Mouse (Mus musculus) CH12.LX (cell line): Measurements from ENCODE around the gene B4galt1. TPM values are rescaled to one million over a fixed set of nuclear protein-coding genes. Genes with fewer than 3 reads are reported as not detected.

Experiments used
- DNase-seq: peaks from one replicate; pipeline ENCODE4 v3.0.0-alpha.2; 2013; ENCODE audit errors: extremely low read depth
- H3K27ac ChIP-seq: 2 replicates; pipeline ENCODE4 v1.5.1; 2012; ENCODE audit warnings: low read depth, mild to moderate bottlenecking, control low read depth, moderate library complexity; ENCODE audit not compliant: insufficient read depth
- H3K27me3 ChIP-seq: replicated peaks from 2 replicates; pipeline ENCODE3; 2012; ENCODE audit warnings: inconsistent platforms
- H3K36me3 ChIP-seq, 2 experiments: replicated peaks in 1 of 2; 2 replicates each; pipeline versions ENCODE3 to v1.6.1; 2012; ENCODE audit warnings: inconsistent platforms in 1 of 2, low read length in 1 of 2, mild to moderate bottlenecking in 1 of 2, mixed read lengths in 1 of 2, moderate library complexity in 1 of 2; ENCODE audit not compliant: control insufficient read depth in 1 of 2, insufficient read depth in 1 of 2
- H3K4me1 ChIP-seq, 2 experiments: 2 replicates each; pipeline ENCODE4 v1.6.1; 2012; ENCODE audit warnings: inconsistent platforms in 1 of 2, moderate library complexity in 1 of 2; ENCODE audit not compliant: insufficient read depth in 2 of 2, control insufficient read depth in 1 of 2
- H3K4me2 ChIP-seq: 2 replicates; pipeline ENCODE4 v1.6.1; 2012; ENCODE audit warnings: low read depth, mild to moderate bottlenecking, control low read depth; ENCODE audit not compliant: poor library complexity, insufficient read depth, severe bottlenecking
- H3K4me3 ChIP-seq, 3 experiments: fragments of 150-350 bp in 1 of 3; sonication (generic) in 1 of 3; replicated peaks in 1 of 3; 2 replicates each; pipeline versions ENCODE3 to v1.5.1; 2011 to 2012; ENCODE audit warnings: low read depth in 2 of 3, low read length in 2 of 3, mild to moderate bottlenecking in 2 of 3, moderate library complexity in 2 of 3, control low read depth in 1 of 3, improper control_type of control experiment in 1 of 3, inconsistent platforms in 1 of 3, mixed read lengths in 1 of 3; ENCODE audit not compliant: poor library complexity in 1 of 3
- H3K79me2 ChIP-seq: replicated peaks from 2 replicates; pipeline ENCODE4 v1.6.1; 2012; ENCODE audit warnings: mild to moderate bottlenecking, moderate library complexity; ENCODE audit not compliant: control insufficient read depth, poor library complexity, insufficient read depth, severe bottlenecking; ENCODE audit errors: extremely low read depth
- H3K9ac ChIP-seq: 2 replicates; pipeline ENCODE4 v1.6.1; 2012; ENCODE audit warnings: low read depth, mild to moderate bottlenecking, control low read depth, moderate library complexity; ENCODE audit not compliant: insufficient read depth
- H3K9me3 ChIP-seq: replicated peaks from 2 replicates; pipeline ENCODE3; 2012; ENCODE audit warnings: low read length, inconsistent platforms, mixed read lengths
- BHLHE40 ChIP-seq: IDR thresholded peaks from 2 replicates; pipeline ENCODE4 v1.6.1; 2011; ENCODE audit warnings: mild to moderate bottlenecking, low read depth, low read length, improper control_type of control experiment
- CHD2 ChIP-seq: IDR thresholded peaks from 2 replicates; pipeline ENCODE4 v1.6.1; 2011; ENCODE audit warnings: low read length, improper control_type of control experiment
- CTCF ChIP-seq, 2 experiments: IDR thresholded peaks in 1 of 2; conservative IDR thresholded peaks in 1 of 2; 2 replicates each; pipeline ENCODE4 v1.5.1; 2011 to 2012; ENCODE audit warnings: low read depth in 2 of 2, low read length in 2 of 2, improper control_type of control experiment in 1 of 2, inconsistent platforms in 1 of 2, mild to moderate bottlenecking in 1 of 2, moderate library complexity in 1 of 2
- E2F4 ChIP-seq: IDR thresholded peaks from 2 replicates; pipeline ENCODE4 v1.6.1; 2011; ENCODE audit warnings: low read depth, low read length, improper control_type of control experiment; ENCODE audit not compliant: insufficient replicate concordance
- EP300 ChIP-seq: IDR thresholded peaks from 2 replicates; pipeline ENCODE4 v1.6.1; 2011; ENCODE audit warnings: low read length, improper control_type of control experiment
- ETS1 ChIP-seq: conservative IDR thresholded peaks from 2 replicates; pipeline ENCODE4 v1.6.1; 2012; ENCODE audit warnings: low read depth, mild to moderate bottlenecking, inconsistent platforms, low read length, improper control_type of control experiment, moderate library complexity
- GABPA ChIP-seq: IDR thresholded peaks from 2 replicates; pipeline ENCODE4 v1.6.1; 2012; ENCODE audit warnings: low read depth, low read length, improper control_type of control experiment, inconsistent platforms; ENCODE audit not compliant: insufficient replicate concordance
- HCFC1 ChIP-seq: IDR thresholded peaks from 2 replicates; pipeline ENCODE4 v1.6.1; 2012; ENCODE audit warnings: low read depth, mild to moderate bottlenecking, inconsistent platforms, low read length, improper control_type of control experiment
- KAT2A ChIP-seq: IDR thresholded peaks from 2 replicates; pipeline ENCODE4 v1.6.1; 2012; ENCODE audit warnings: low read length, improper control_type of control experiment, inconsistent platforms; ENCODE audit not compliant: insufficient replicate concordance
- MAFK ChIP-seq: IDR thresholded peaks from 2 replicates; pipeline ENCODE4 v1.6.1; 2011; ENCODE audit warnings: low read length, improper control_type of control experiment; ENCODE audit not compliant: insufficient replicate concordance
- MAX ChIP-seq: IDR thresholded peaks from 2 replicates; pipeline ENCODE4 v1.6.1; 2011; ENCODE audit warnings: low read length, improper control_type of control experiment
- MAZ ChIP-seq: IDR thresholded peaks from 2 replicates; pipeline ENCODE4 v1.6.1; 2012; ENCODE audit warnings: low read depth, mild to moderate bottlenecking, inconsistent platforms, low read length, improper control_type of control experiment, moderate library complexity
- MEF2A ChIP-seq: IDR thresholded peaks from 2 replicates; pipeline ENCODE4 v1.6.1; 2014; ENCODE audit warnings: low read depth, mild to moderate bottlenecking, inconsistent platforms, low read length, improper control_type of control experiment, borderline replicate concordance
- NRF1 ChIP-seq: IDR thresholded peaks from 2 replicates; pipeline ENCODE4 v1.6.1; 2014; ENCODE audit warnings: low read depth, mild to moderate bottlenecking, inconsistent platforms, low read length, improper control_type of control experiment, moderate library complexity
- POLR2AphosphoS2 ChIP-seq: IDR thresholded peaks from 2 replicates; pipeline ENCODE4 v1.6.1; 2011; ENCODE audit warnings: low read depth, low read length, improper control_type of control experiment
- RAD21 ChIP-seq: IDR thresholded peaks from 2 replicates; pipeline ENCODE4 v1.6.1; 2011; ENCODE audit warnings: low read depth, mild to moderate bottlenecking, low read length, improper control_type of control experiment, moderate library complexity
- RCOR1 ChIP-seq: conservative IDR thresholded peaks from 2 replicates; pipeline ENCODE4 v1.6.1; 2012; ENCODE audit warnings: low read depth, mild to moderate bottlenecking, inconsistent platforms, low read length, improper control_type of control experiment
- SIN3A ChIP-seq: IDR thresholded peaks from 2 replicates; pipeline ENCODE4 v1.6.1; 2012; ENCODE audit warnings: low read length, improper control_type of control experiment, inconsistent platforms
- SMC3 ChIP-seq: IDR thresholded peaks from 2 replicates; pipeline ENCODE4 v1.6.1; 2011; ENCODE audit warnings: low read depth, low read length, improper control_type of control experiment
- TBP ChIP-seq: conservative IDR thresholded peaks from 2 replicates; pipeline ENCODE4 v1.6.1; 2011; ENCODE audit warnings: low read depth, low read length, improper control_type of control experiment
- TCF12 ChIP-seq: IDR thresholded peaks from 2 replicates; pipeline ENCODE4 v1.6.1; 2014; ENCODE audit warnings: low read depth, mild to moderate bottlenecking, inconsistent platforms, low read length, improper control_type of control experiment
- USF2 ChIP-seq: conservative IDR thresholded peaks from 2 replicates; pipeline ENCODE4 v1.6.1; 2011; ENCODE audit warnings: low read depth, low read length, improper control_type of control experiment
- ZKSCAN1 ChIP-seq: IDR thresholded peaks from 2 replicates; pipeline ENCODE4 v1.6.1; 2012; ENCODE audit warnings: low read depth, inconsistent platforms, low read length, improper control_type of control experiment, borderline replicate concordance
- dilution Hi-C: fragments of 300-500 bp; cut with MboI; formaldehyde crosslinking; loops from 2 replicates; pipeline ENCODE4 v1.14.3; 2020; ENCODE audit warnings: low sequenced_read_pairs; ENCODE audit not compliant: extremely low pct_unique_long_range_greater_than_20kb, extremely low pct_ligation_motif_present
- in situ Hi-C: fragments of 300-500 bp; cut with MboI; formaldehyde crosslinking; loops from 3 replicates; pipeline ENCODE4 v1.14.3; 2019; ENCODE audit warnings: low sequenced_read_pairs, low pct_ligation_motif_present, low pct_unique_long_range_greater_than_20kb, mixed read lengths
- polyA plus RNA-seq: library from polyadenylated mRNA; unstranded; fragments of >175 nt; gene quantifications from 2 replicates; pipeline ENCODE4 v1.2.1, GENCODE M21; 2012; ENCODE audit warnings: low read depth; ENCODE audit not compliant: insufficient read length
- total RNA-seq, 2 experiments: library from RNA; depleted of rRNA; stranded (reverse); fragments of 300-350 nt in 1 of 2; fragments of >200 nt in 1 of 2; gene quantifications; 2 replicates each; pipeline ENCODE4 v1.2.3; 2012 to 2014

The B4galt1 gene
- total and polyA plus RNA-seq, 3 experiments: 46.6 to 80.2 (median 66.6) TPM

GRCm38 (mm10) chr4:40807382-40807781, 46.4 kb downstream of the B4galt1 start:
- TF ChIP-seq SIN3A (no peak), POLR2AphosphoS2 (no peak), MAX (no peak), MEF2A (no peak)
- in situ Hi-C loops: no loop called here
- no peak overlapping the region for H3K4me2 ChIP-seq
- dilution Hi-C loops: no loop called here
- peaks cover 2% of the 10 kb centered on the region for H3K79me2 ChIP-seq
- no peaks in the 10 kb centered on the region for H3K27me3 ChIP-seq
- no peak for DNase-seq
- peaks cover 67 to 100% of the 10 kb centered on the region in 2 experiments for H3K36me3 ChIP-seq
- no peaks in the 10 kb centered on the region for H3K9me3 ChIP-seq
- peaks cover 0 to 5% of the 10 kb centered on the region in 2 experiments; a peak in 1 of 4 replicates for H3K4me1 ChIP-seq
- H3K4me3 ChIP-seq: no peak overlapping the region
- H3K27ac ChIP-seq: no peak overlapping the region
- H3K9ac ChIP-seq: no peak overlapping the region

GRCm38 (mm10) chr4:40805401-40805800, 48.4 kb downstream of the B4galt1 start:
- no peak overlapping the region for H3K9ac ChIP-seq
- no peaks in the 10 kb centered on the region for H3K27me3 ChIP-seq
- TF ChIP-seq E2F4: no peak
- no peak for TF ChIP-seq BHLHE40
- TF ChIP-seq MAZ: no peak
- H3K4me1 ChIP-seq: no peaks in the 10 kb centered on the region
- dilution Hi-C loops (no loop called here), in situ Hi-C loops (no loop called here)
- H3K36me3 ChIP-seq: peaks cover 54 to 96% of the 10 kb centered on the region in 2 experiments
- no peaks in the 10 kb centered on the region for H3K79me2 ChIP-seq
- no peak overlapping the region for H3K4me3 ChIP-seq
- H3K4me2 ChIP-seq: no peak overlapping the region
- no peak for DNase-seq
- H3K9me3 ChIP-seq: no peaks in the 10 kb centered on the region
- H3K27ac ChIP-seq: no peak overlapping the region

- Histone ChIP-seq H3K36me3 (peaks cover 44 to 79% of the 10 kb centered on the region in 2 experiments), H3K9ac (no peak overlapping the region), H3K4me3 (no peak overlapping the region), H3K79me2 (no peaks in the 10 kb centered on the region), H3K27me3 (no peaks in the 10 kb centered on the region), H3K4me2 (no peak overlapping the region), H3K4me1 (no peaks in the 10 kb centered on the region), H3K27ac (no peak overlapping the region), H3K9me3 (no peaks in the 10 kb centered on the region)
- dilution Hi-C loops: no loop called here
- no peak for TF ChIP-seq ETS1
- no peak for TF ChIP-seq GABPA
- TF ChIP-seq BHLHE40: no peak
- no peak for TF ChIP-seq CHD2
- no peak for TF ChIP-seq SMC3
- no peak for TF ChIP-seq USF2
- no peak for TF ChIP-seq KAT2A
- no peak for TF ChIP-seq TBP
- no peak for TF ChIP-seq NRF1
- TF ChIP-seq HCFC1: no peak
- TF ChIP-seq ZKSCAN1: no peak
- TF ChIP-seq EP300: no peak
- no peak for TF ChIP-seq TCF12
- TF ChIP-seq MAFK: no peak
- TF ChIP-seq RAD21: no peak
- TF ChIP-seq CTCF (conservative IDR thresholded peaks at IDR 0.05 in 1 of 2, IDR thresholded peaks at IDR 0.05 in 1 of 2; ENCODE audit: low read depth in 2 of 2, low read length in 2 of 2): no peak
- TF ChIP-seq RCOR1: no peak
- no peak for DNase-seq
- in situ Hi-C loops: no loop called here
Measured at GRCm38 (mm10) chr4:40802787-40803186, 51.0 kb downstream of the B4galt1 start.
